Mouse (Mus musculus) small intestine, adult 2 months (tissue): Measurements from ENCODE around the gene Tns3.

Experiments
- CTCF ChIP-seq: fragments of 200-500 bp; IDR thresholded peaks from 2 replicates; pipeline ENCODE4 v1.5.1; 2012; ENCODE audit warnings: low read depth, mild to moderate bottlenecking, control low read depth, inconsistent platforms, low read length, moderate library complexity, mixed read lengths; ENCODE audit not compliant: insufficient replicate concordance, insufficient read length; ENCODE audit errors: extremely low read depth
- POLR2A ChIP-seq: fragments of 200-500 bp; IDR thresholded peaks from 2 replicates; pipeline ENCODE4 v1.6.1; 2012; ENCODE audit warnings: low read depth, mild to moderate bottlenecking, control low read depth, inconsistent platforms, low read length, moderate library complexity

- no peak for TF ChIP-seq POLR2A
- TF ChIP-seq CTCF: no peak
These were observed 35.4 kb upstream of the Tns3 start for GRCm38 (mm10) chr11:8699777-8700176.
